Mouse (Mus musculus) liver, adult 2 months (tissue): ENCODE measurements around the gene Trim2. TPM values are rescaled to one million over a fixed set of nuclear protein-coding genes. Genes with fewer than 3 reads are reported as not detected.
A peak's percentile ranks its signal among the peaks of the same experiment; 100 is the strongest.

Source experiments
- DNase-seq: peaks from one replicate; pipeline ENCODE4 v3.0.0-alpha.2; 2011; ENCODE audit warnings: low read depth, low spot score; ENCODE audit errors: extremely low read depth
- H3K27ac ChIP-seq: fragments of 200-500 bp; replicated peaks from 2 replicates; pipeline ENCODE4 v1.5.1; 2012; ENCODE audit warnings: low read depth, mild to moderate bottlenecking, control low read depth, inconsistent platforms, low read length; ENCODE audit not compliant: insufficient read depth
- H3K27me3 ChIP-seq: fragments of 200-500 bp; 2 replicates; pipeline ENCODE4 v1.6.1; 2012; ENCODE audit warnings: mild to moderate bottlenecking, moderate library complexity, low read length, inconsistent platforms; ENCODE audit not compliant: control insufficient read depth, insufficient read depth
- H3K36me3 ChIP-seq: fragments of 200-500 bp; 2 replicates; pipeline ENCODE4 v1.6.1; 2012; ENCODE audit warnings: low read length, inconsistent platforms; ENCODE audit not compliant: control insufficient read depth, insufficient read depth
- H3K4me1 ChIP-seq: fragments of 200-500 bp; 2 replicates; pipeline ENCODE4 v1.6.1; 2011; ENCODE audit warnings: low read length; ENCODE audit not compliant: control insufficient read depth, insufficient read depth
- H3K4me3 ChIP-seq: fragments of 200-500 bp; 2 replicates; pipeline ENCODE4 v1.5.1; 2011; ENCODE audit warnings: low read depth, mild to moderate bottlenecking, control low read depth, low read length, moderate library complexity; ENCODE audit not compliant: insufficient read depth
- H3K79me2 ChIP-seq: fragments of 200-500 bp; 2 replicates; pipeline ENCODE4 v1.6.1; 2012; ENCODE audit warnings: inconsistent platforms, mild to moderate bottlenecking, low read length, moderate library complexity; ENCODE audit not compliant: control insufficient read depth, insufficient read depth
- H3K9ac ChIP-seq: fragments of 200-500 bp; 2 replicates; pipeline ENCODE4 v1.6.1; 2012; ENCODE audit warnings: low read depth, mild to moderate bottlenecking, control low read depth, inconsistent platforms, low read length
- CTCF ChIP-seq: fragments of 200-500 bp; IDR thresholded peaks from 2 replicates; pipeline ENCODE4 v1.5.1; 2011; ENCODE audit warnings: low read depth, low read length, control low read depth
- POLR2A ChIP-seq: fragments of 200-500 bp; IDR thresholded peaks from 2 replicates; pipeline ENCODE4 v1.6.1; 2011; ENCODE audit warnings: low read length, control low read depth; ENCODE audit not compliant: insufficient read depth; ENCODE audit errors: extremely low read depth
- WGBS: fragments of 180-500 bp; shearing (Covaris S2); methylation state at CpG from one replicate; pipeline ENCODE4 v1.1.7; 2018; 5-methylcytosine and 5-hydroxymethylcytosine counted together
- polyA plus RNA-seq: library from polyadenylated mRNA; depleted of rRNA; stranded (reverse); fragments of >200 nt; gene quantifications from 2 replicates; pipeline ENCODE4 v1.2.3, GENCODE M21; 2012
- total RNA-seq: library from RNA; depleted of rRNA; stranded (reverse); fragments of >200 nt; gene quantifications from 2 replicates; pipeline ENCODE4 v1.2.3, GENCODE M21; 2014

Trim2 gene
- total and polyA plus RNA-seq, 2 experiments, result 10.0 to 27.4 TPM

GRCm38 (mm10) chr3:84258518-84259031 lies 48.1 kb downstream of the Trim2 start:
- 6% methylated on average over 13 of the region's 13 CpGs for WGBS
- peak overlapping the region; percentile 77 for H3K9ac ChIP-seq
- 0 out of 2 replicates have a peak overlapping the region, but pooled peaks have one; percentile 19 for H3K27ac ChIP-seq
- H3K79me2 ChIP-seq, result no peaks in the 10 kb centered on the region; the same call in 1 of the 2 replicates
- H3K27me3 ChIP-seq, result no peaks in the 10 kb centered on the region
- TF ChIP-seq POLR2A (no peak), CTCF (no peak)
- no peaks in the 10 kb centered on the region; the same call in 1 of the 2 replicates for H3K36me3 ChIP-seq
- peak overlapping the region; percentile 70 for H3K4me3 ChIP-seq
- peak; percentile 57 for DNase-seq
- peaks cover 8% of the 10 kb centered on the region for H3K4me1 ChIP-seq

GRCm38 (mm10) chr3:84257989-84258517 lies 48.6 kb downstream of the Trim2 start:
- Histone ChIP-seq H3K9ac (no peak overlapping the region), H3K27ac (peak overlapping the region; percentile 63; the same call in 1 of the 2 replicates), H3K36me3 (no peaks in the 10 kb centered on the region; the same call in 1 of the 2 replicates), H3K27me3 (no peaks in the 10 kb centered on the region), H3K4me1 (peaks cover 8% of the 10 kb centered on the region), H3K79me2 (peaks cover 3% of the 10 kb centered on the region; the same call in 1 of the 2 replicates), H3K4me3 (peak overlapping the region; percentile 31; the same call in 1 of the 2 replicates)
- no peak for TF ChIP-seq POLR2A
- no peak for TF ChIP-seq CTCF
- 17% methylated on average over 10 of the region's 10 CpGs for WGBS
- DNase-seq, result peak; percentile 73

GRCm38 (mm10) chr3:84254520-84254878 lies 52.2 kb downstream of the Trim2 start:
- H3K36me3 ChIP-seq, result no peaks in the 10 kb centered on the region; the same call in 1 of the 2 replicates
- 95% methylated on average over 2 of the region's 2 CpGs for WGBS
- no peak for DNase-seq
- no peak overlapping the region for H3K27ac ChIP-seq
- no peaks in the 10 kb centered on the region for H3K27me3 ChIP-seq
- H3K79me2 ChIP-seq, result peaks cover 10% of the 10 kb centered on the region; the same call in 1 of the 2 replicates
- TF ChIP-seq POLR2A (no peak), CTCF (no peak)
- H3K4me1 ChIP-seq, result peaks cover 4% of the 10 kb centered on the region
- no peak overlapping the region for H3K4me3 ChIP-seq
- no peak overlapping the region for H3K9ac ChIP-seq

GRCm38 (mm10) chr3:84253655-84254519 lies 52.8 kb downstream of the Trim2 start:
- no peak for DNase-seq
- no peaks in the 10 kb centered on the region for H3K27me3 ChIP-seq
- H3K36me3 ChIP-seq, result no peaks in the 10 kb centered on the region; the same call in 1 of the 2 replicates
- peaks cover 4% of the 10 kb centered on the region for H3K4me1 ChIP-seq
- peaks cover 11% of the 10 kb centered on the region; the same call in 1 of the 2 replicates for H3K79me2 ChIP-seq
- no peak overlapping the region for H3K4me3 ChIP-seq
- WGBS, result 94% methylated on average over 9 of the region's 9 CpGs
- H3K9ac ChIP-seq, result no peak overlapping the region
- no peak for TF ChIP-seq CTCF
- TF ChIP-seq POLR2A, result no peak
- H3K27ac ChIP-seq, result no peak overlapping the region

GRCm38 (mm10) chr3:84252776-84253654 lies 53.7 kb downstream of the Trim2 start:
- 79% methylated on average over 11 of the region's 11 CpGs for WGBS
- no peaks in the 10 kb centered on the region for H3K27me3 ChIP-seq
- no peak overlapping the region for H3K9ac ChIP-seq
- peaks cover 3% of the 10 kb centered on the region for H3K4me1 ChIP-seq
- DNase-seq, result no peak
- TF ChIP-seq CTCF, result no peak
- H3K36me3 ChIP-seq, result no peaks in the 10 kb centered on the region; the same call in 1 of the 2 replicates
- H3K27ac ChIP-seq, result no peak overlapping the region
- no peak overlapping the region for H3K4me3 ChIP-seq
- H3K79me2 ChIP-seq, result peaks cover 15% of the 10 kb centered on the region; the same call in 1 of the 2 replicates
